ENCODE assay signal across 9 mouse cellular contexts in the genomic region with DNA sequence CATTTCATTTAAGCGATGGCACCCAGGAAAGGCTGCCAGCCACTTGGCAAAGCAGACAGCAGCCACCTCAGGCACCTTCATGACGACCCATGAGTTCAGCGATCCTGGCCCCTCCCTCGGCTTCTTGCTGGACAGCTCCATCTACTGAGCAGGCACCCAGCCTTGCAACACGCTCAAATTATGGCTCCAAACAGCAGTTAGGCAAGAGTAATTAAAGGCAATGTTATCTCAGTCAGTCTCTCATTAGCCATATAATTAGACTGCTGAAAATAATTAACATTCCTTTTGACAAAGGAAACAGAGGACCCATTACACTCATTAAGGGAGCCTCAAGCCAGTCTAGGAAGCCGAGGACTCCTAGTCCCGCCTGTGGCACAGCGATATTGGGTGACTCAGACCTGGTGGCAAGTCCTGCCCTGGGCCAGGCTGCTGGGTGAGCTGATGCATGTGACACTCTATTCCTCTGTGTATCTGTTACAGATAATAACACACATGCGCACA. TPM values are rescaled to one million over a fixed set of nuclear protein-coding genes. Genes with fewer than 3 reads are reported as not detected.
A peak's percentile ranks its signal among the peaks of the same experiment; 100 is the strongest.
DNase-seq lines count a peak whose midpoint lies in the region; ATAC-seq and TF ChIP-seq lines count a peak whose summit lies in the region.
"Had no signal": no experiment of that assay in that cellular context is flagged by ENCODE, and none has a peak within 500 bp of the region (broad histone marks: within the 10 kb centered on the region; RNA-seq: fewer than 3 reads in every experiment).

No protein-coding gene starts in this region.

- TF ChIP-seq EP300 in liver, postnatal 0 days (IDR thresholded peaks at IDR 0.05; ENCODE audit: low read depth): no peak

- peak; percentile 38; the same call in 1 of the 2 replicates for ATAC-seq in cerebellum, adult (ENCODE audit: insufficient number of reproducible peaks, low FRiP score, low TSS enrichment)
- 0 out of 2 replicates have a peak, but pooled peaks have one; percentile 12 for ATAC-seq in liver, embryonic 13.5 days (ENCODE audit: low read depth)
- no peak for ATAC-seq in liver, postnatal 0 days
- ATAC-seq in megakaryocyte-erythroid progenitor cell, adult 5-6 weeks (replicated peaks; ENCODE audit: low FRiP score, low TSS enrichment, poor library complexity, severe bottlenecking): peak; percentile 67

- H3K4me1 ChIP-seq in liver, embryonic 13.5 days (replicated peaks): peaks cover 11% of the 10 kb centered on the region
- H3K4me1 ChIP-seq in liver, postnatal 0 days (ENCODE audit: insufficient read depth): no peaks in the 10 kb centered on the region

- no peak for DNase-seq in cerebellum, postnatal 4 days (ENCODE audit: low spot score in 2 of 2)
- DNase-seq in liver, embryonic 13.5 days: no peak
- no peak for DNase-seq in liver, postnatal 0 days
- peak; percentile 77 for DNase-seq in cerebellum, adult 9-11 months
- no peak for DNase-seq in frontal cortex, adult 2 months (ENCODE audit: extremely low spot score in 1 of 2, low spot score in 1 of 2)
- no peak for DNase-seq in left cerebral cortex, postnatal 36 days (ENCODE audit: low spot score in 2 of 2)

- H3K27me3 ChIP-seq in liver, embryonic 13.5 days: no peaks in the 10 kb centered on the region
- no peaks in the 10 kb centered on the region for H3K27me3 ChIP-seq in liver, postnatal 0 days (ENCODE audit: insufficient read depth, low read length)

- WGBS in liver, embryonic 13.5 days (ENCODE audit: insufficient replicate concordance): 56% methylated on average over 9 of the region's 9 CpGs
- 64% methylated on average over 9 of the region's 9 CpGs for WGBS in liver, postnatal 0 days (ENCODE audit: insufficient replicate concordance)

- no peak overlapping the region for H3K4me2 ChIP-seq in liver, embryonic 13.5 days
- no peak overlapping the region for H3K4me2 ChIP-seq in liver, postnatal 0 days (ENCODE audit: low read depth, low read length)

- no peak overlapping the region for H3K27ac ChIP-seq in liver, embryonic 13.5 days
- H3K27ac ChIP-seq in liver, postnatal 0 days (ENCODE audit: low read depth): no peak overlapping the region
- H3K27ac ChIP-seq: liver, embryonic 14.5 days had no signal

- no peaks in the 10 kb centered on the region for H3K36me3 ChIP-seq in liver, embryonic 13.5 days
- H3K36me3 ChIP-seq in liver, postnatal 0 days (replicated peaks; ENCODE audit: insufficient read depth, low read length): no peaks in the 10 kb centered on the region

- H3K9ac ChIP-seq in liver, embryonic 13.5 days: no peak overlapping the region
- H3K9ac ChIP-seq in liver, postnatal 0 days (replicated peaks): no peak overlapping the region
- H3K9ac ChIP-seq: liver, embryonic 14.5 days had no signal

- H3K4me3 ChIP-seq in liver, embryonic 13.5 days (replicated peaks): no peak overlapping the region
- no peak overlapping the region for H3K4me3 ChIP-seq in liver, postnatal 0 days (ENCODE audit: low read depth, low read length)

- no peak for TF ChIP-seq CTCF in liver, postnatal 0 days (IDR thresholded peaks at IDR 0.05; ENCODE audit: low read depth)

- H3K9me3 ChIP-seq in liver, embryonic 13.5 days (replicated peaks): no peaks in the 10 kb centered on the region
- no peaks in the 10 kb centered on the region for H3K9me3 ChIP-seq in liver, postnatal 0 days (ENCODE audit: low read length)

- intact Hi-C loops in left cerebral cortex, postnatal 36 days (cut with DNase I): no loop called here

RNA-seq across cellular contexts. Expression of a gene that starts 19.8 kb away (rescaled TPM):
- polyA plus RNA-seq in liver, embryonic 13.5 days (2015; fragmentation: Nextera tagmentation; extraction: Ambion mirVana): 2.5 and 3.5 TPM in 2 replicates
- polyA plus RNA-seq in liver, postnatal 0 days (2015; fragmentation: Nextera tagmentation; extraction: Ambion mirVana): 2.9 and 3.6 TPM in 2 replicates
- 12.2 and 22.1 TPM in 2 replicates for total RNA-seq in megakaryocyte-erythroid progenitor cell, adult 5-6 weeks (2014; fragmentation: Nextera tagmentation)
- 8.5 and 10.6 TPM in 2 replicates for total RNA-seq in megakaryocyte-erythroid progenitor cell, adult 5-6 weeks (2017)
- polyA plus RNA-seq in frontal cortex, adult 2 months (2012; rRNA removed): 18.9 and 21.6 TPM in 2 replicates
- total RNA-seq in left cerebral cortex, postnatal 36 days (2021): 10 to 100 TPM; 29.6 to 33.1 TPM

RNA-seq across cellular contexts. Expression of a gene that starts 41.3 kb away (rescaled TPM):
- polyA plus RNA-seq in liver, embryonic 13.5 days (2015; fragmentation: Nextera tagmentation; extraction: Ambion mirVana): 0.13 and 0.31 TPM in 2 replicates
- 0.22 and 0.26 TPM in 2 replicates for polyA plus RNA-seq in liver, postnatal 0 days (2015; fragmentation: Nextera tagmentation; extraction: Ambion mirVana)
- total RNA-seq in megakaryocyte-erythroid progenitor cell, adult 5-6 weeks (2014; fragmentation: Nextera tagmentation): not detected in 2 replicates
- not detected in 2 replicates for total RNA-seq in megakaryocyte-erythroid progenitor cell, adult 5-6 weeks (2017)
- polyA plus RNA-seq in frontal cortex, adult 2 months (2012; rRNA removed): 9.9 and 10.6 TPM in 2 replicates
- total RNA-seq in left cerebral cortex, postnatal 36 days (2021): 10 to 100 TPM; 11.3 to 23.6 TPM
